Mouse (Mus musculus): Measurements from ENCODE around the gene Lrfn4.

The Lrfn4 gene

GRCm38 (mm10) chr19:4615151-4616093 lies at the start of gene Lrfn4:
Gene Lrfn4, minus strand, starts transcription at chr19:4615667.
- peak; percentile 62 to 71 for DNase-seq

GRCm38 (mm10) chr19:4658156-4658555 lies 42.7 kb upstream of the Lrfn4 start:
- no peak for DNase-seq

- no peak for DNase-seq
These were observed 31.5 kb upstream of the Lrfn4 start for GRCm38 (mm10) chr19:4646917-4647492.

- peak; percentile 19 to 47 for DNase-seq
These were observed 28.8 kb upstream of the Lrfn4 start for GRCm38 (mm10) chr19:4644271-4644670.

GRCm38 (mm10) chr19:4635986-4636385 lies 20.5 kb upstream of the Lrfn4 start:
- no peak for DNase-seq

GRCm38 (mm10) chr19:4628819-4629218 lies 13.4 kb upstream of the Lrfn4 start:
- DNase-seq: peak in 1 of 2 experiments; percentile 64

GRCm38 (mm10) chr19:4625829-4626535 lies 10.5 kb upstream of the Lrfn4 start:
- no peak for DNase-seq

GRCm38 (mm10) chr19:4625179-4625828 lies 9.8 kb upstream of the Lrfn4 start, which contains the start of gene Rce1:
Gene Rce1, minus strand, starts transcription at chr19:4625641.
- DNase-seq: peak; percentile 78 to 88

GRCm38 (mm10) chr19:4624406-4625178 lies 9.1 kb upstream of the Lrfn4 start:
- no peak for DNase-seq

- no peak for DNase-seq
These were observed 8.5 kb upstream of the Lrfn4 start for GRCm38 (mm10) chr19:4624006-4624405.

- no peak for DNase-seq
These were observed 8.0 kb upstream of the Lrfn4 start for GRCm38 (mm10) chr19:4623419-4623818.

GRCm38 (mm10) chr19:4622780-4623179 lies 7.3 kb upstream of the Lrfn4 start:
- DNase-seq: no peak

- DNase-seq: no peak
These were observed 5.3 kb upstream of the Lrfn4 start for GRCm38 (mm10) chr19:4620721-4621120.

- DNase-seq: no peak
These were observed 4.0 kb upstream of the Lrfn4 start for GRCm38 (mm10) chr19:4619461-4619860.

- no peak for DNase-seq
These were observed 2.7 kb upstream of the Lrfn4 start for GRCm38 (mm10) chr19:4618183-4618582.

- DNase-seq: no peak
These were observed 1.1 kb upstream of the Lrfn4 start for GRCm38 (mm10) chr19:4616546-4616945.

- DNase-seq: peak in 1 of 2 experiments; percentile 11
These were observed 939 bp downstream of the Lrfn4 start for GRCm38 (mm10) chr19:4614305-4615150.

GRCm38 (mm10) chr19:4613464-4614304 lies 1.8 kb downstream of the Lrfn4 start:
- no peak for DNase-seq

- DNase-seq: no peak
These were observed 3.1 kb downstream of the Lrfn4 start for GRCm38 (mm10) chr19:4612181-4612961.

All from kidney, adult 8-10 months (tissue).